Mouse (Mus musculus): ENCODE results near the gene Nrarp. TPM values are rescaled to one million over a fixed set of nuclear protein-coding genes. Genes with fewer than 3 reads are reported as not detected.

Gene Nrarp
- polyA plus RNA-seq, 1 experiment from 2014 or later, result 11.0 TPM

- WGBS, result 37% methylated on average over 10 of the region's 10 CpGs
- ATAC-seq (ENCODE audit: insufficient read depth, low FRiP score), result no peak
- no peak overlapping the region for H3K9ac ChIP-seq (ENCODE audit: low read length)
- peaks cover 33% of the 10 kb centered on the region for H3K4me1 ChIP-seq (ENCODE audit: control insufficient read depth, insufficient read depth, low read length)
- H3K4me3 ChIP-seq (replicated peaks; ENCODE audit: low read length), result no peak overlapping the region
- no peaks in the 10 kb centered on the region for H3K9me3 ChIP-seq (replicated peaks; ENCODE audit: control insufficient read depth, low read length)
- peaks cover 18% of the 10 kb centered on the region for H3K27me3 ChIP-seq (ENCODE audit: control insufficient read depth, insufficient read depth, low read length)
- no peaks in the 10 kb centered on the region for H3K36me3 ChIP-seq (ENCODE audit: control insufficient read depth, insufficient read depth, low read length)
- H3K4me2 ChIP-seq (ENCODE audit: low read depth, low read length), result no peak overlapping the region
- no peak overlapping the region for H3K27ac ChIP-seq (ENCODE audit: low read length)
Observed at GRCm38 (mm10) chr2:25178285-25178972, 2.1 kb upstream of the Nrarp start.

GRCm38 (mm10) chr2:25179566-25180217 lies 866 bp upstream of the Nrarp start:
- Histone ChIP-seq H3K4me1 (ENCODE audit: control insufficient read depth, insufficient read depth, low read length) (peaks cover 32% of the 10 kb centered on the region), H3K27ac (ENCODE audit: low read length) (peak overlapping the region; percentile 66), H3K4me3 (replicated peaks; ENCODE audit: low read length) (peak overlapping the region; percentile 60), H3K9ac (ENCODE audit: low read length) (peak overlapping the region; percentile 54), H3K9me3 (replicated peaks; ENCODE audit: control insufficient read depth, low read length) (no peaks in the 10 kb centered on the region), H3K27me3 (ENCODE audit: control insufficient read depth, insufficient read depth, low read length) (peaks cover 25% of the 10 kb centered on the region), H3K36me3 (ENCODE audit: control insufficient read depth, insufficient read depth, low read length) (no peaks in the 10 kb centered on the region), H3K4me2 (ENCODE audit: low read depth, low read length) (peak overlapping the region; percentile 85)
- ATAC-seq (ENCODE audit: insufficient read depth, low FRiP score), result no peak
- WGBS, result 39% methylated on average over 15 of the region's 15 CpGs

- peak overlapping the region; percentile 76 for H3K9ac ChIP-seq (ENCODE audit: low read length)
- H3K4me3 ChIP-seq (replicated peaks; ENCODE audit: low read length), result peak overlapping the region; percentile 60
- no peaks in the 10 kb centered on the region for H3K36me3 ChIP-seq (ENCODE audit: control insufficient read depth, insufficient read depth, low read length)
- peaks cover 42% of the 10 kb centered on the region for H3K4me1 ChIP-seq (ENCODE audit: control insufficient read depth, insufficient read depth, low read length)
- WGBS, result under 1% methylated on average over 100 of the region's 100 CpGs
- peak overlapping the region; percentile 92 for H3K27ac ChIP-seq (ENCODE audit: low read length)
- peak overlapping the region; percentile 85 for H3K4me2 ChIP-seq (ENCODE audit: low read depth, low read length)
- peak; percentile 63 for ATAC-seq (ENCODE audit: insufficient read depth, low FRiP score)
- H3K9me3 ChIP-seq (replicated peaks; ENCODE audit: control insufficient read depth, low read length), result no peaks in the 10 kb centered on the region
- peaks cover 30% of the 10 kb centered on the region for H3K27me3 ChIP-seq (ENCODE audit: control insufficient read depth, insufficient read depth, low read length)
Observed at GRCm38 (mm10) chr2:25180973-25181890, 674 bp downstream of the Nrarp start.

- WGBS, result 2% methylated on average over 17 of the region's 17 CpGs
- Histone ChIP-seq H3K27ac (ENCODE audit: low read length) (peak overlapping the region; percentile 92), H3K36me3 (ENCODE audit: control insufficient read depth, insufficient read depth, low read length) (no peaks in the 10 kb centered on the region), H3K27me3 (ENCODE audit: control insufficient read depth, insufficient read depth, low read length) (peaks cover 30% of the 10 kb centered on the region), H3K4me3 (replicated peaks; ENCODE audit: low read length) (peak overlapping the region; percentile 60), H3K9me3 (replicated peaks; ENCODE audit: control insufficient read depth, low read length) (no peaks in the 10 kb centered on the region), H3K4me1 (ENCODE audit: control insufficient read depth, insufficient read depth, low read length) (peaks cover 36% of the 10 kb centered on the region), H3K9ac (ENCODE audit: low read length) (peak overlapping the region; percentile 76), H3K4me2 (ENCODE audit: low read depth, low read length) (peak overlapping the region; percentile 85)
- ATAC-seq (ENCODE audit: insufficient read depth, low FRiP score), result no peak
Observed at GRCm38 (mm10) chr2:25181891-25182397, 1.4 kb downstream of the Nrarp start.

GRCm38 (mm10) chr2:25182664-25183063 lies 2.1 kb downstream of the Nrarp start:
- Histone ChIP-seq H3K4me2 (ENCODE audit: low read depth, low read length) (peak overlapping the region; percentile 85), H3K9ac (ENCODE audit: low read length) (peak overlapping the region; percentile 38; the same call in 1 of the 2 replicates), H3K4me1 (ENCODE audit: control insufficient read depth, insufficient read depth, low read length) (peaks cover 29% of the 10 kb centered on the region), H3K27me3 (ENCODE audit: control insufficient read depth, insufficient read depth, low read length) (peaks cover 30% of the 10 kb centered on the region), H3K36me3 (ENCODE audit: control insufficient read depth, insufficient read depth, low read length) (no peaks in the 10 kb centered on the region), H3K9me3 (replicated peaks; ENCODE audit: control insufficient read depth, low read length) (no peaks in the 10 kb centered on the region), H3K4me3 (replicated peaks; ENCODE audit: low read length) (peak overlapping the region; percentile 35), H3K27ac (ENCODE audit: low read length) (no peak overlapping the region)
- 20% methylated on average over 6 of the region's 6 CpGs for WGBS
- ATAC-seq (ENCODE audit: insufficient read depth, low FRiP score), result no peak

- no peaks in the 10 kb centered on the region for H3K36me3 ChIP-seq (ENCODE audit: control insufficient read depth, insufficient read depth, low read length)
- H3K4me1 ChIP-seq (ENCODE audit: control insufficient read depth, insufficient read depth, low read length), result peaks cover 22% of the 10 kb centered on the region
- 0 out of 2 replicates have a peak overlapping the region, but pooled peaks have one; percentile 35 for H3K4me3 ChIP-seq (replicated peaks; ENCODE audit: low read length)
- H3K9ac ChIP-seq (ENCODE audit: low read length), result no peak overlapping the region
- WGBS, result 59% methylated on average over 2 of the region's 2 CpGs
- H3K27me3 ChIP-seq (ENCODE audit: control insufficient read depth, insufficient read depth, low read length), result peaks cover 30% of the 10 kb centered on the region
- H3K9me3 ChIP-seq (replicated peaks; ENCODE audit: control insufficient read depth, low read length), result no peaks in the 10 kb centered on the region
- no peak for ATAC-seq (ENCODE audit: insufficient read depth, low FRiP score)
- peak overlapping the region; percentile 85 for H3K4me2 ChIP-seq (ENCODE audit: low read depth, low read length)
- H3K27ac ChIP-seq (ENCODE audit: low read length), result no peak overlapping the region
Observed at GRCm38 (mm10) chr2:25183336-25183735, 2.8 kb downstream of the Nrarp start.

GRCm38 (mm10) chr2:25184496-25184895 lies 3.9 kb downstream of the Nrarp start:
- ATAC-seq (ENCODE audit: insufficient read depth, low FRiP score), result no peak
- no peak overlapping the region for H3K9ac ChIP-seq (ENCODE audit: low read length)
- no peak overlapping the region for H3K4me3 ChIP-seq (replicated peaks; ENCODE audit: low read length)
- H3K27me3 ChIP-seq (ENCODE audit: control insufficient read depth, insufficient read depth, low read length), result peaks cover 28% of the 10 kb centered on the region
- no peaks in the 10 kb centered on the region for H3K36me3 ChIP-seq (ENCODE audit: control insufficient read depth, insufficient read depth, low read length)
- WGBS, result 90% methylated on average over 7 of the region's 7 CpGs
- no peaks in the 10 kb centered on the region for H3K9me3 ChIP-seq (replicated peaks; ENCODE audit: control insufficient read depth, low read length)
- H3K27ac ChIP-seq (ENCODE audit: low read length), result no peak overlapping the region
- H3K4me1 ChIP-seq (ENCODE audit: control insufficient read depth, insufficient read depth, low read length), result peaks cover 21% of the 10 kb centered on the region
- no peak overlapping the region for H3K4me2 ChIP-seq (ENCODE audit: low read depth, low read length)

GRCm38 (mm10) chr2:25185625-25186574 lies 5.3 kb downstream of the Nrarp start:
- Histone ChIP-seq H3K36me3 (ENCODE audit: control insufficient read depth, insufficient read depth, low read length) (no peaks in the 10 kb centered on the region), H3K4me1 (ENCODE audit: control insufficient read depth, insufficient read depth, low read length) (peaks cover 14% of the 10 kb centered on the region), H3K9ac (ENCODE audit: low read length) (peak overlapping the region; percentile 77), H3K27ac (ENCODE audit: low read length) (peak overlapping the region; percentile 46), H3K4me3 (replicated peaks; ENCODE audit: low read length) (peak overlapping the region; percentile 52), H3K9me3 (replicated peaks; ENCODE audit: control insufficient read depth, low read length) (no peaks in the 10 kb centered on the region), H3K4me2 (ENCODE audit: low read depth, low read length) (peak overlapping the region; percentile 85), H3K27me3 (ENCODE audit: control insufficient read depth, insufficient read depth, low read length) (peaks cover 22% of the 10 kb centered on the region; the same call in 1 of the 2 replicates)
- ATAC-seq (ENCODE audit: insufficient read depth, low FRiP score), result peak; percentile 66
- WGBS, result 1% methylated on average over 64 of the region's 64 CpGs

Measured in stomach, embryonic 16.5 days (tissue).